Mouse (Mus musculus) kidney, adult 2 months (tissue): Measurements from ENCODE around the gene Ptprd.

Experiments used
- CTCF ChIP-seq: fragments of 200-500 bp; conservative IDR thresholded peaks from 2 replicates; pipeline ENCODE4 v1.5.1; 2011; ENCODE audit warnings: low read depth, mild to moderate bottlenecking, control low read depth, low read length, moderate library complexity, mixed read lengths; ENCODE audit not compliant: insufficient read depth, insufficient read length
- POLR2A ChIP-seq: fragments of 200-500 bp; IDR thresholded peaks from one replicate; pipeline ENCODE4 v1.6.1; 2011; ENCODE audit warnings: low read depth, low read length, control low read depth

DNA sequence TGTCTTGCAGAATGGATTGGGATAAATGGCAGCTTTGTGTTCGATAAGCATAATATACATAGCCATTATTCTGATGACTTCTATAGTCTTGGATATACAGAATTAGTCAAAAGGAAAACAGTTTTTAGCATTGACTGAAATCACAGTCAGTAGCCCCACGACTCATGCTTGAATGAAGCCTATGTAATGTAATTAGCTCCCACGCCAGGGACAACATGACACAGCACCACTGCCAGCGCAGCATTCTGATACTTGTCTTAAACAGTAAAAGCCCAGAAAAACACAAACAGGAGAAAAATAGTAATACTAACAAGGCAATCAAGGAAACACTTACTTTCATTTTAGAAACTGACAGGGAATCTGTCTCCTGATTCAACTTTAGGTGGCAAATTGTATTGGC, 677.2 kb downstream of the Ptprd start:
- TF ChIP-seq CTCF: no peak
- no peak for TF ChIP-seq POLR2A
